Mouse (Mus musculus) cortical plate, adult 2 months (tissue): ENCODE measurements at regions not wholly inside any gene's neighbourhood (a gene's known extent, or its start where the extent isn't known, plus 50 kb on each side); places are given as distances from the start of the nearest gene placed in this dataset.

ENCODE experiments used
- H3K27ac ChIP-seq: fragments of 200-500 bp; 2 replicates; pipeline ENCODE4 v1.5.1; 2012; ENCODE audit warnings: low read length, control low read depth, inconsistent platforms; ENCODE audit not compliant: insufficient read depth
- H3K4me1 ChIP-seq: fragments of 200-500 bp; 2 replicates; pipeline ENCODE4 v1.6.1; 2011; ENCODE audit warnings: low read length; ENCODE audit not compliant: control insufficient read depth, insufficient read depth
- H3K4me3 ChIP-seq: fragments of 200-500 bp; 2 replicates; pipeline ENCODE4 v1.5.1; 2011; ENCODE audit warnings: mild to moderate bottlenecking, low read length, control low read depth; ENCODE audit not compliant: insufficient read depth
- CTCF ChIP-seq: fragments of 200-500 bp; IDR thresholded peaks from 2 replicates; pipeline ENCODE4 v1.5.1; 2011; ENCODE audit warnings: mild to moderate bottlenecking, control low read depth, low read length; ENCODE audit not compliant: insufficient read depth; ENCODE audit errors: extremely low read depth
- POLR2A ChIP-seq: fragments of 200-500 bp; IDR thresholded peaks from 2 replicates; pipeline ENCODE4 v1.6.1; 2011; ENCODE audit warnings: mild to moderate bottlenecking, low read length, control low read depth; ENCODE audit not compliant: insufficient read depth; ENCODE audit errors: extremely low read depth

DNA sequence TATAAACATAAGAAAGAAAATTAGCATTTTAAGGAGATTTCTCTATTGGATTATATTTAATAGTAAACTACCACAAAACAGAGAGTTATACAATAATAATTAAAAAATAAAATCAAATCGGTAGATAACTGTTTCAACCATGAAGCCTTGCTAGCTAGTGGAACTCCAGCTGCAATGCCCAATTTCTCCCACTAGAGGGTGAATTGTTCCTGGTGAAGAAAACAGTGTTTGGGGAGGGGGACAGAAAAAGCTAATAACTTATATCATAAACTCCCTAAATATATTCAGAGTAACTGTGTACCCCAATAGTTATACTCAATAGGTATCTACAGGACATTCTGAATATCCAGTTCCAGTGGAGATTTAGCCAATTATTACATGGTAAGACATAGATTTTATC lies 694.0 kb upstream of the Adgra3 start:
- Histone ChIP-seq H3K27ac (no peak overlapping the region), H3K4me3 (no peak overlapping the region), H3K4me1 (no peaks in the 10 kb centered on the region)
- TF ChIP-seq CTCF (peak; percentile 42; the same call in 1 of the 2 replicates), POLR2A (no peak)

DNA sequence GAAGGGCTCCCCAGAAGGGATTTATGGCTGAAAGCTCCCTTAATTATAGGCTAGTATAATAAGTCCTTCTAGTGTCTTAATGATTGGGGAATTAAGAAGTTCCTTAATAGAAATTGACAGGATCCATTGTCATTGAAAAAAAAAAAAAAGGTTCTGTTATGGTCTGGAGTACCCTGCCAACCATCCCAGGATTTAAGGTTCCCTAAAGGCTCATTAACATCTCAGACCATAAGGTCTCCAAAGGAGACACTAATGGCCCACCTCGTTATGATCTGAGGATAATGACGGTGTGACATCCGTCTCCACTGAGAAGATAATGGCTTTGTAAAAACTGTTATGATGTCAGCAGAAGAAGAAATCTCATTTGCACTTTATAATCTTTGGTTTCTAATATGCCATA lies 692.6 kb upstream of the Adgra3 start:
- TF ChIP-seq POLR2A (no peak), CTCF (no peak)
- H3K27ac ChIP-seq: no peak overlapping the region

DNA sequence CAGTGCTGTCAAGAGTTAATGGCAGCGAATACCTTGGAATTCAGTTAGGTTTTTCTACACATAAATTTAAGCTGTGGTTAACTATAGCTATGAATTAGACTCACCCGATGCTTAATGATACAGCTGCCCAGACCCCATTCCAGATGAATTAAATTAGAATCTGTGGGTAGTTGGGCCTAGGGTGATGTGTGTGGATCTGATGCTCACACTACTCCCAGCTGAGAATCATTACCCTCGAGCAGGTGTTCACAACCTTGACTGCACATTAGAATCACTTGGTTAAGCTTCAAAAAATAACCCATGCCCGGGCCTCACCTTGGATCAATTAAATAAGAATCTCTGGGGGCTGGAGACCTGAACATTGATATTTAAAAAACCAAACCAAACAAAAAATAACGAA lies 684.2 kb upstream of the Adgra3 start:
- Histone ChIP-seq H3K27ac (no peak overlapping the region), H3K4me1 (no peaks in the 10 kb centered on the region), H3K4me3 (no peak overlapping the region)
- no peak for TF ChIP-seq CTCF
- TF ChIP-seq POLR2A: no peak

More for the DNA sequence above, 692.6 kb upstream of the Adgra3 start:
- no peak overlapping the region for H3K4me3 ChIP-seq
- no peaks in the 10 kb centered on the region for H3K4me1 ChIP-seq

GRCm38 (mm10) chr5:50733711-50734110 lies 674.9 kb upstream of the Adgra3 start:
- Histone ChIP-seq H3K27ac (no peak overlapping the region), H3K4me1 (no peaks in the 10 kb centered on the region), H3K4me3 (no peak overlapping the region)
- TF ChIP-seq CTCF (no peak), POLR2A (no peak)

GRCm38 (mm10) chr5:50728337-50729003 lies 669.7 kb upstream of the Adgra3 start:
- TF ChIP-seq POLR2A (no peak), CTCF (no peak)
- Histone ChIP-seq H3K4me3 (no peak overlapping the region), H3K4me1 (no peaks in the 10 kb centered on the region), H3K27ac (no peak overlapping the region)

DNA sequence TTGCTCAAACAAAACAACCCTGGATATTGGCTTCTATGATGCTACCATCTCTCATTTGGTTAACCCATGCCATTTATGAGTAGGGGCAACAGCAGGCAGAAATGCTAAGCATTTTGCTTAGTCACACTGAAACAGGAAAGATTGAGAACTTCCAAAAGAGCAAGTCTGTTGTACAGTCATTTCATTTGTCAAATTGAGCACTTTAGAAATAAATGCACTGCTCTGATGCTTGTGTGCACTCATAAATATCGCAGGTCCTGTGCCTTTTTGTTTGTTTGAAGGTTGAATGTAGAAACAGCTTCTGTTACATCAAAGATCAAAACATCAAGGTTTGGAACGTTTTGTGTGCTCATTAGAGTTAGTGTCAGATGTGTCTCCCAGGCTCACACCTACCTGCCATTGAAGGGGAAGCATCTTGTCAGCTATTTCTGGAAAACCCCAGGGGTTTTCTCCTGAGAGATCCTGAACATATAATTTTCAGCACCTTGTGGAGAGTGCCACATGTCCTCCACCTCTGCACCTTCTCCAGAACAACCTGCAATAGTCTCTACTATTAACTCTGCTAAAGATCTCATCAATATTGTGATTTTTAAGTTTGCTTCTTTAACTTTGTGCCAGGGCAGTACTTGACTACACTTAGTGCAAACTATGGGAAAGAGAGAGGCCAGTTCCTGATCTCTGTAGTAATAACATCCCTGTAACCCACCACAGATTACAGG lies 648.3 kb upstream of the Adgra3 start:
- TF ChIP-seq CTCF (no peak), POLR2A (no peak)
- H3K4me1 ChIP-seq: no peaks in the 10 kb centered on the region
- no peak overlapping the region for H3K4me3 ChIP-seq
- H3K27ac ChIP-seq: no peak overlapping the region

GRCm38 (mm10) chr5:50698084-50698483 lies 639.3 kb upstream of the Adgra3 start:
- TF ChIP-seq POLR2A: no peak
- no peak for TF ChIP-seq CTCF
- H3K4me3 ChIP-seq: no peak overlapping the region
- no peak overlapping the region for H3K27ac ChIP-seq

DNA sequence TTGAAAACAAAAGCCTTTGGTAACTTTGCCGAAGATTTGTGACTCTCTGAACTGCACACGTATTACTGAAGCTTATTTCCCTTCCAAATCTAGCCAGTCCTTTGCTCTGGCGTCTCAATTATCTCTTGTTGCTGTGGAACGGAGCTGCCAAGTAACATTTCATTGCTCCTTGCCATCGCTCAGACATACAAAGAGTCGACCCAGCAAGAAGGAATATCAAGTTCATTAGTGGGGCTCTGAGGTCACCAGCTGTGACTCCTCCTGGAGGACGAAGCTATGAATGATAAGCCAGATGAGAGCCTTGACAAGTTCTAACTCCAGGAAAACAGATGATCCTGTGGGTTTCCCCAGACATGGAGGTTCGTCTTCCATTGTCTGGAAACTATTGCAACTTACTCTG lies 638.8 kb upstream of the Adgra3 start:
- no peak overlapping the region for H3K4me3 ChIP-seq
- no peak overlapping the region for H3K27ac ChIP-seq
- no peak for TF ChIP-seq CTCF
- no peaks in the 10 kb centered on the region for H3K4me1 ChIP-seq

More at GRCm38 (mm10) chr5:50698084-50698483, 639.3 kb upstream of the Adgra3 start:
- no peaks in the 10 kb centered on the region for H3K4me1 ChIP-seq

DNA sequence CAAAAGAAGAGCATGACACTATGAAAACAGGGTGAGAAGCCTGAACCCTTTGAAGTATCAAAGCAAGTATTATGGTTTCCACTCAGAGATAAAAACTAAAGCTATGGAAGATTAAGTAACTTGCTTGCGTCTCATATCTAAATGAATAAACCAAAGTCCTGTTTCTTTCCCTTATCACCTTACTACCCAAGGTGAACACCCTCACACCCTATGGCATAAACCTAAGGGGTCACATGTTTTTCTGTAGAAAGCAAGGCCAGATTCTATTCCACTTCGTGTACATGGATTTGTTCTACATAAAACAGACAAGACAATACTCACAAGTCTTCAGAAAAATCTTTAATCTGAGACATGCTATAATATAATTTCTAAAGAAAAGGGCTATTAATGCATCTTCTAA lies 629.6 kb upstream of the Adgra3 start:
- no peak for TF ChIP-seq POLR2A
- TF ChIP-seq CTCF: no peak
- Histone ChIP-seq H3K4me1 (no peaks in the 10 kb centered on the region), H3K27ac (no peak overlapping the region), H3K4me3 (no peak overlapping the region)

- no peak overlapping the region for H3K27ac ChIP-seq
- H3K4me3 ChIP-seq: no peak overlapping the region
- no peaks in the 10 kb centered on the region for H3K4me1 ChIP-seq
- TF ChIP-seq CTCF (no peak), POLR2A (no peak)
Measured at GRCm38 (mm10) chr5:50683966-50684365, 625.2 kb upstream of the Adgra3 start.

DNA sequence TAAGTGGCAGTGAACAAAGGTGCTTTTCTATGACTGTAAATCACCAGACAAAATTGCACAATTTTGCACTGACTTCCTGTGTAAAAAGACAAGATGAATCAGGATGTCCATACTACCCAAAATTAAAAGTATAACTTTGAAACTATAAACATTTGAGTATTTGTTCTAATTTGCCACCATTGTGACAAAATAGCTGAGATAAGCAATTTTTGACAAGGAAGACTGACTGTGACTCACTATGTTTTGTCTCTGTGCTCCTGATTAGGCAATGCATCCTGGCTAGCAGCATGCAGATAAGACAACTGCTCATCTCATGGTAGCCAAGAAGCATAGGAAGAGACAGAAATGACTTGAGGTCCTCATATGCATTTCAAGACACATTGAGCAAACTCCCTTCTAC lies 577.7 kb upstream of the Adgra3 start:
- Histone ChIP-seq H3K4me3 (no peak overlapping the region), H3K27ac (no peak overlapping the region)
- TF ChIP-seq CTCF: no peak
- no peak for TF ChIP-seq POLR2A

More for the DNA sequence above, 577.7 kb upstream of the Adgra3 start:
- no peaks in the 10 kb centered on the region for H3K4me1 ChIP-seq
